Mouse (Mus musculus): ENCODE results near the gene Mpzl1. TPM values are rescaled to one million over a fixed set of nuclear protein-coding genes. Genes with fewer than 3 reads are reported as not detected.
A peak's percentile ranks its signal among the peaks of the same experiment; 100 is the strongest.

Gene Mpzl1
- polyA plus RNA-seq, 1 experiment from 2014 or later, result 56.3 TPM

DNA sequence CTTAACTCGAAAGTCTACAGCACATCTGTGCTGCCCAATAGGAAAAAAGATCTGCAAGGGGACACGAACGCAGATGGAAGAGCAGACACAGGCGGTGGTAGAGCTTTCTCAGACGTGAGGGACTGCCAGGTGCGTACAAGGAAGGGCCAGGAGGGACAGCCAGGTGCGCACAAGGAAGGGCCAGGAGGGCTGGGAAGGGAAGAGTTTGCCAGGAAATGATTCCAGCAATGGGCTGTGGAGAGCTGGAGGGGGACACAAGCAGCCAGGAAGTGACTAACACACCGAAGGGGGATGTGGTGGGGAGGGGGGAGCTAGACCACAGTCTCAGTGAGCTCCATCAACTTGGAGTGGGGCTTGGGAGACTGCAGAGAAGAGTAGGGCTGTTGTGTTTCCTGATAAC, 4.4 kb downstream of the Mpzl1 start:
- H3K36me3 ChIP-seq (ENCODE audit: control insufficient read depth, insufficient read depth), result no peaks in the 10 kb centered on the region; the same call in 1 of the 2 replicates
- ATAC-seq, result peak; percentile 14; the same call in 1 of the 2 replicates
- peak overlapping the region; percentile 70 for H3K27ac ChIP-seq (ENCODE audit: low read depth, low read length)
- peak overlapping the region; percentile 30 for H3K4me2 ChIP-seq (replicated peaks; ENCODE audit: low read depth)
- H3K9me3 ChIP-seq (ENCODE audit: control insufficient read depth), result no peaks in the 10 kb centered on the region
- no peak overlapping the region for H3K4me3 ChIP-seq (ENCODE audit: low read depth, low read length)
- no peaks in the 10 kb centered on the region for H3K27me3 ChIP-seq (replicated peaks; ENCODE audit: control insufficient read depth, insufficient read depth, low read length)
- peaks cover 12% of the 10 kb centered on the region for H3K4me1 ChIP-seq (replicated peaks; ENCODE audit: control insufficient read depth, insufficient read depth, low read length)
- WGBS, result 20% methylated on average over 8 of the region's 8 CpGs
- no peak for TF ChIP-seq CTCF (IDR thresholded peaks at IDR 0.05; ENCODE audit: low read depth)
- H3K9ac ChIP-seq (ENCODE audit: low read depth, low read length), result no peak overlapping the region

DNA sequence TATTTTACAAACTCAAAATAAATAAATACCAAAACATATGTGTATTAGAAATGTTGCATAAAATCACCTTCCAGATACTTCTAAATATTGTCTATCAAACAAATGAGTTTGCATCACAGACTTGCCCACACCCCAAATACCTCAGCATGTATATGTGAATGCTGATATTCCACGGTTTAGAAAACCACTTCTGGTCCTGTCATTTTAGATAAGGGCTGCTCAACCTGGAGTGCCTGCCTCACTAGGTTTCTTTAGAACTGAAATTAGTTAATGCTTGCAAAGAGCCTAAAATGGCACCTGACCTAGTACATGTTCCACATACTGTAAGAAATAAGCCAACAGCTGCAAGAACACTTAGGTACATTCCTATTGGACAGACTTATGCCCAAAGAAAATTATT, 5.7 kb downstream of the Mpzl1 start:
- H3K27ac ChIP-seq (ENCODE audit: low read depth, low read length), result no peak overlapping the region
- H3K4me1 ChIP-seq (replicated peaks; ENCODE audit: control insufficient read depth, insufficient read depth, low read length), result peaks cover 12% of the 10 kb centered on the region
- 65% methylated on average over 1 of the region's 1 CpGs for WGBS
- no peak for ATAC-seq
- no peak for TF ChIP-seq CTCF (IDR thresholded peaks at IDR 0.05; ENCODE audit: low read depth)
- H3K9ac ChIP-seq (ENCODE audit: low read depth, low read length), result no peak overlapping the region
- H3K4me3 ChIP-seq (ENCODE audit: low read depth, low read length), result no peak overlapping the region
- no peaks in the 10 kb centered on the region for H3K9me3 ChIP-seq (ENCODE audit: control insufficient read depth)
- no peak overlapping the region for H3K4me2 ChIP-seq (replicated peaks; ENCODE audit: low read depth)
- H3K27me3 ChIP-seq (replicated peaks; ENCODE audit: control insufficient read depth, insufficient read depth, low read length), result no peaks in the 10 kb centered on the region
- no peaks in the 10 kb centered on the region; the same call in 1 of the 2 replicates for H3K36me3 ChIP-seq (ENCODE audit: control insufficient read depth, insufficient read depth)

DNA sequence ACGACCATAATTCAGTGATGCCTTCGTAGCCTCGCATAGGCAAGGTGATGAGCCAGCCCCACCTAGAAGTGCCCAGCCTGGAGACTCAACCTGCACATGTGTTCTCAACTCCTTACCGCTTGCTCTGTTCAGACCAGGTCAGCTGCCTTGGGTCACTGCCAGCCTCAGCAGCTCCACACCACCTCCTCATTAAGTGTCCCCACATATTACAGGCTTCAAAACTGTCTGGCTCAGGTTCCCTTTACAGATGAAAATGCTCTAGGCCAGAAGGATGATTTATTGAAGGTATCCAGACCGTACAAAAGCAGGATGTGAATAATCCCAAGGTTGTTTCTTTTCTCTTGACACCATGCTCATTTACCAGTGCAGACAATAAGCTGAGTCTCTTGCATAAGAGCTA, 8.4 kb downstream of the Mpzl1 start:
- Histone ChIP-seq H3K9ac (ENCODE audit: low read depth, low read length) (no peak overlapping the region), H3K36me3 (ENCODE audit: control insufficient read depth, insufficient read depth) (peaks cover 5% of the 10 kb centered on the region), H3K4me3 (ENCODE audit: low read depth, low read length) (no peak overlapping the region), H3K4me2 (replicated peaks; ENCODE audit: low read depth) (no peak overlapping the region), H3K27ac (ENCODE audit: low read depth, low read length) (no peak overlapping the region), H3K9me3 (ENCODE audit: control insufficient read depth) (no peaks in the 10 kb centered on the region), H3K4me1 (replicated peaks; ENCODE audit: control insufficient read depth, insufficient read depth, low read length) (peaks cover 9% of the 10 kb centered on the region), H3K27me3 (replicated peaks; ENCODE audit: control insufficient read depth, insufficient read depth, low read length) (no peaks in the 10 kb centered on the region)
- TF ChIP-seq CTCF (IDR thresholded peaks at IDR 0.05; ENCODE audit: low read depth), result no peak
- 70% methylated on average over 5 of the region's 5 CpGs for WGBS
- ATAC-seq, result no peak

DNA sequence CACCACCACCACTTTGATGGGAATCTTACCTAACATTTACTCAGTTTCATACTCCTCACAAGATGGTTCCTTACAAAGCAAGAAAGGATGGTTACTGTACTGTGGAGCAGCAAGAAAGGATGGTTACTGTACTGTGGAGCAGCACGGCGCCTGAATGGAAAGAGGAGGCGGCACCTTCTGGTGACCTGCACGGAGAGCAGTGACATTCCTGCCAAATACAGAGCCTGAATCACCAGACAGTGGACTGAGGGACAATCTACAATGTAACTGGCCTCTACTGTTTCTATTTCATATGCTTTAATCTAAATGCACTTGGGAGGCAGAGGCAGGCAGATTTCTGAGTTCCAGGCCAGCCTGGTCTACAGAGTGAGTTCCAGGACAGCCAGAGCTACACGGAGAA, 9.3 kb downstream of the Mpzl1 start:
- no peak for TF ChIP-seq CTCF (IDR thresholded peaks at IDR 0.05; ENCODE audit: low read depth)
- Histone ChIP-seq H3K9ac (ENCODE audit: low read depth, low read length) (no peak overlapping the region), H3K4me2 (replicated peaks; ENCODE audit: low read depth) (no peak overlapping the region), H3K4me1 (replicated peaks; ENCODE audit: control insufficient read depth, insufficient read depth, low read length) (peaks cover 9% of the 10 kb centered on the region), H3K27ac (ENCODE audit: low read depth, low read length) (no peak overlapping the region), H3K27me3 (replicated peaks; ENCODE audit: control insufficient read depth, insufficient read depth, low read length) (no peaks in the 10 kb centered on the region), H3K4me3 (ENCODE audit: low read depth, low read length) (no peak overlapping the region), H3K36me3 (ENCODE audit: control insufficient read depth, insufficient read depth) (peaks cover 5% of the 10 kb centered on the region), H3K9me3 (ENCODE audit: control insufficient read depth) (no peaks in the 10 kb centered on the region)
- no peak for ATAC-seq
- WGBS, result 78% methylated on average over 5 of the region's 5 CpGs

DNA sequence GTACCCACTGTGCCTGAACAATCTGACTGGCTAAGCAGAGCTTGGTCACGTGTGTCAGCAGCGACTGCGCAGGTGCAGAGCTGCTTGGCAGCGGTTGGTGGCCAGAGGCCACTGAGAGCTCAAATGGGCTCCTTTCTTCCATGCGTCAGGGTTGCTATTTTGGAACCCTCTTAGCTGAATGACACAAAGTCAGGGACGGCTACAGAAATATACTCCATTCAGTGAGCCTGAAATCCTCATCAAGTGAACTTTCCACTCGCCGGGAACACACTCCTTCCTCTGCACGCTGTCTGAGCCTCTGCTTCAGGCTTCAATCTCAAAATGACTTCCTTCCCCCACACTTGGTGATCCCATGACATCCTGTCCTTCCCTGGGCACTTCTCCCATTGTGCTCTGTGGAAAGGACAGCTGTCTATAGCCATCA, 16.1 kb downstream of the Mpzl1 start:
- TF ChIP-seq CTCF (IDR thresholded peaks at IDR 0.05; ENCODE audit: low read depth), result no peak
- ATAC-seq, result no peak
- Histone ChIP-seq H3K4me3 (ENCODE audit: low read depth, low read length) (no peak overlapping the region), H3K4me2 (replicated peaks; ENCODE audit: low read depth) (no peak overlapping the region), H3K9me3 (ENCODE audit: control insufficient read depth) (no peaks in the 10 kb centered on the region), H3K36me3 (ENCODE audit: control insufficient read depth, insufficient read depth) (peaks cover 13% of the 10 kb centered on the region), H3K27me3 (replicated peaks; ENCODE audit: control insufficient read depth, insufficient read depth, low read length) (no peaks in the 10 kb centered on the region), H3K4me1 (replicated peaks; ENCODE audit: control insufficient read depth, insufficient read depth, low read length) (no peaks in the 10 kb centered on the region), H3K27ac (ENCODE audit: low read depth, low read length) (no peak overlapping the region; the same call in 1 of the 2 replicates), H3K9ac (ENCODE audit: low read depth, low read length) (no peak overlapping the region)
- 80% methylated on average over 9 of the region's 9 CpGs for WGBS

DNA sequence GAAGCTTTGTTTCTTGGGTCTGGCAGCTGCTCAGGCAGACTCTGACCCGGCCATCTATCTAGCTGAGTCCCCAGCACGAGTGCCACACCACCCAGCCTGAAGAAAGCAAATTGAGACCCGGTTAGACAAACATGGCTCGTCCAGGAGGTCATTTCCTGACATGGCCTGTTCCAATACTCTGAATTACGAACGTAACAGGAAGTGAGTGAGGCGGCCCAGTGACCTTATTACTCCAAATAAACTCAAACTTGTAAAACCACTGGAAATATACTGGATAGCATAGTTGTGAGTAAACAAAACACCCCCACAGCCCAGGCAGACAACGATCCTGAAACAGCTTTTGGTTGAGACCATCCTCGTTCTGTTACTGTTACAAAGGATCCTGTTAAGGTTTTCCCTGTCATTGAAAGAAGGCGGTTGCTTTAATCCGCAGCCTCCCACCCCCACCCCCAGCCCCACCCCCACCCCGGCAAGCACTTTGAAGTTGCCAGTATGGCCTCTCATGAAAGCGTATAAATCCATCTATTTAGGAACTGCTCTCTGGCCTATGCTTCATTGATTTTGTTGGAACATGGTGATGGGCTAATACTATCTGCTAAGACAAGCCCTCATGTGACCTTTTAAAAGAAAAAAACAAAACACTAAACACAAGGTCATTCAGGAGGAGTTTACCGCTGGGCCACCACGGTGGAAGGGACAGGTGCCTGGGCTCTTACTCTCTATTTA, 17.0 kb downstream of the Mpzl1 start:
- peak; percentile 70 for ATAC-seq
- Histone ChIP-seq H3K27ac (ENCODE audit: low read depth, low read length) (peak overlapping the region; percentile 67), H3K9me3 (ENCODE audit: control insufficient read depth) (no peaks in the 10 kb centered on the region), H3K4me1 (replicated peaks; ENCODE audit: control insufficient read depth, insufficient read depth, low read length) (no peaks in the 10 kb centered on the region), H3K4me3 (ENCODE audit: low read depth, low read length) (0 out of 2 replicates have a peak overlapping the region, but pooled peaks have one; percentile 3), H3K9ac (ENCODE audit: low read depth, low read length) (peak overlapping the region; percentile 11; the same call in 1 of the 2 replicates), H3K27me3 (replicated peaks; ENCODE audit: control insufficient read depth, insufficient read depth, low read length) (no peaks in the 10 kb centered on the region), H3K36me3 (ENCODE audit: control insufficient read depth, insufficient read depth) (peaks cover 10% of the 10 kb centered on the region), H3K4me2 (replicated peaks; ENCODE audit: low read depth) (peak overlapping the region; percentile 45)
- no peak for TF ChIP-seq CTCF (IDR thresholded peaks at IDR 0.05; ENCODE audit: low read depth)
- WGBS, result 13% methylated on average over 15 of the region's 15 CpGs
